Mouse (Mus musculus): ENCODE measurements around the gene Cnnm2.

DNA sequence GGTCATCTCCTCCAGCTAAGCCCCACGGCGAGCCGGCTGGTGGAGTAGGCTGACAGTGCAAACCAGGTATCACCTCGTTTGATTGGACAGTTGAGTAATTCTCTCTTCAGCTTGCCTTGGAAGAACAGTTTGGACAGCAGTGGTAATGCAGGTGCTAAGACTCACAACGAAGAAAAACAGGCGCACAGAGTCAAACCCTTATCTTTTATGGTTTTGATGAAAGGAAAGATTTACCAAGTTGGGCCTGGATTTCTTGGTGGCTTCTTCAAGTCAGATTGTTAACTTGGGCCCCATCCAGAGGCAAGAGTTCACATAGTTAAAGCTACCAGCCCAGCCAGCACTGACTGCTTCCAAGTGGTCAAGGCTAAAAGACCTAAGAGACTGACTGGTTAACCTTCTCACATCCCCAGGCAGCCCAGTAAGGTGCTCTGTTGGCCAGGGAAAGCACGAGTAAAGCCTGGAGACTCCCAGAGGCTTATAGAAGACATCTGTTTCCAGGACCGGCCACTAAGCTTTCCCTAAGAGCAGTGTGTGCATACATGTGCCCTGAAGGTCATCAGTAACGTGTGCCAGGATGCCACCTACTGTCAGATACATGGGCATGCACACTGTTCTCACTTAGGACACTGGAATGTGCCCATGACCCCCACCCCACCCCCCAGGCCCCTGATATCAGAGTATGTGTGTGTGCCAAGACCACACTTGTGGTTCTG lies 96.0 kb downstream of the Cnnm2 start:
- TF ChIP-seq ZC3H11A (IDR thresholded peaks at IDR 0.05; ENCODE audit: borderline replicate concordance, low read depth, low read length) (no peak), ZNF384 (IDR thresholded peaks at IDR 0.05; ENCODE audit: low read depth, low read length) (no peak), MAFK (IDR thresholded peaks at IDR 0.05; ENCODE audit: insufficient read depth, low read depth, low read length) (no peak), CHD2 (IDR thresholded peaks at IDR 0.05; ENCODE audit: low read depth, low read length) (no peak)

Measured in ES-E14 (cell line).